Mouse (Mus musculus) embryonic facial prominence, embryonic 15.5 days (tissue): ENCODE measurements around the gene Pam. TPM values are rescaled to one million over a fixed set of nuclear protein-coding genes. Genes with fewer than 3 reads are reported as not detected.
"Not testable (repeated sequence)": the region's sequence is repeated elsewhere in the genome, so short reads cannot be mapped to it uniquely, and the experiment has no call there.

Source experiments
- ATAC-seq: fragments of 200-750 bp; cut with Nextera tagmentation; 2 replicates; pipeline ENCODE4 v1.8.0; 2017; ENCODE audit warnings: low read depth, moderate TSS enrichment; ENCODE audit not compliant: insufficient number of reproducible peaks, low FRiP score, low TSS enrichment
- H3K27ac ChIP-seq: fragments of 300-500 bp; sonication (generic); replicated peaks from 2 replicates; pipeline ENCODE4 v1.5.1; 2015; ENCODE audit warnings: mild to moderate bottlenecking, inconsistent platforms
- H3K27me3 ChIP-seq: fragments of 300-500 bp; sonication (generic); 2 replicates; pipeline ENCODE4 v1.6.1; 2015; ENCODE audit warnings: inconsistent platforms
- H3K36me3 ChIP-seq: fragments of 300-500 bp; sonication (generic); 2 replicates; pipeline ENCODE4 v1.6.1; 2015; ENCODE audit warnings: mild to moderate bottlenecking, inconsistent platforms
- H3K4me1 ChIP-seq: fragments of 300-500 bp; sonication (generic); 2 replicates; pipeline ENCODE4 v1.6.1; 2015; ENCODE audit warnings: inconsistent platforms
- H3K4me2 ChIP-seq: fragments of 300-500 bp; sonication (generic); replicated peaks from 2 replicates; pipeline ENCODE4 v1.6.1; 2015; ENCODE audit warnings: mild to moderate bottlenecking, inconsistent platforms
- H3K4me3 ChIP-seq: fragments of 300-500 bp; sonication (generic); replicated peaks from 2 replicates; pipeline ENCODE4 v1.5.1; 2015; ENCODE audit warnings: mild to moderate bottlenecking, inconsistent platforms
- H3K9ac ChIP-seq: fragments of 300-500 bp; sonication (generic); 2 replicates; pipeline ENCODE4 v1.6.1; 2015; ENCODE audit warnings: inconsistent platforms
- H3K9me3 ChIP-seq: fragments of 300-500 bp; sonication (generic); replicated peaks from 2 replicates; pipeline ENCODE4 v1.6.1; 2016; ENCODE audit warnings: inconsistent platforms
- WGBS: fragments of 180-500 bp; shearing (Covaris S2); methylation state at CpG from one replicate; pipeline ENCODE4 v1.1.7; 2015; 5-methylcytosine and 5-hydroxymethylcytosine counted together
- polyA plus RNA-seq: library from polyadenylated mRNA; unstranded; fragments of >200 nt; fragmentation: Nextera tagmentation; extraction: Ambion mirVana; gene quantifications from 2 replicates; pipeline ENCODE4 v1.2.1, GENCODE M21; 2015

Pam gene
- polyA plus RNA-seq, 1 experiment from 2014 or later = 54.5 TPM

DNA sequence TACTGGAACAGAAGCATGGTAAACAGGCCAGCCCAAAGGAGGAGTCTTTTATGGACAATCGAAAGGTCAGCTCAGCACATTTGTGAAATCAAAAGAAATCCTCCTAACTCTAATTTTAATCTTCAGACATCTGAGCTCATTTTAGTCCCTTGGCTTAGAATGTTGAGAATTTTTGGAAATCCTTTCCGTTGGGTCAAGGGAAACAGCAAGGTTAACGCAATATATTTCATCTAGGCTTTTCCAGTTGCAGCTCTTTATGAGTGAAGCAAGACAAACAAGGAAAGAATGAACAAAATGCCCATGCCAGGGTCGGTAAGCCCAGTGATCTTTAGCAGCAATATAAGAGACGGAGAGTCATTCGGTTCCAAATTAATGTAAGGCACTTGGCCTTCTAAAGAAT lies 135.3 kb downstream of the Pam start:
- Histone ChIP-seq H3K27me3 (no peaks in the 10 kb centered on the region), H3K4me2 (no peak overlapping the region), H3K36me3 (no peaks in the 10 kb centered on the region), H3K27ac (no peak overlapping the region), H3K9me3 (no peaks in the 10 kb centered on the region), H3K4me3 (no peak overlapping the region), H3K9ac (no peak overlapping the region), H3K4me1 (no peaks in the 10 kb centered on the region)
- ATAC-seq = no peak
- 88% methylated on average over 6 of the region's 6 CpGs for WGBS

DNA sequence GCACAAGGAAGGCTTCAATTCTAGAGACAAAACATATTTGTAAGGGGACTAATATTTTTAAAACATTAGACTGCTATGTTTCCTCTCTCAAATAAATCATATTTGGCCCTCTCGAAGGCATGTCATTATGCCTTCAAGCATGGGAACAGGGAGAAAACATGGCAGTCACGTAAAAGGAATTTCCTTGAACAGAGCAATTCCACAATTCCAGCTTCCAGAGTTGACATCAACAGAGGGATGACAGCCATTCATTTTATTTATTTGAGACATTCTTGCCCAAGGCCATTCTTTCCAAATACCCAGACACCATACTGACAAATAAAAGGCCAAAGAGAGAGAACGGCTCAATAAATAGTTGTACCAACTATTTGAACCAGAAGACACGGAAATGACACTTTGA lies 136.7 kb downstream of the Pam start:
- H3K27me3 ChIP-seq = no peaks in the 10 kb centered on the region
- H3K4me1 ChIP-seq = no peaks in the 10 kb centered on the region
- ATAC-seq = no peak
- no peak overlapping the region for H3K27ac ChIP-seq
- H3K36me3 ChIP-seq = no peaks in the 10 kb centered on the region
- no peak overlapping the region for H3K9ac ChIP-seq
- 72% methylated on average over 4 of the region's 4 CpGs for WGBS
- no peaks in the 10 kb centered on the region for H3K9me3 ChIP-seq
- H3K4me2 ChIP-seq = no peak overlapping the region
- no peak overlapping the region for H3K4me3 ChIP-seq

DNA sequence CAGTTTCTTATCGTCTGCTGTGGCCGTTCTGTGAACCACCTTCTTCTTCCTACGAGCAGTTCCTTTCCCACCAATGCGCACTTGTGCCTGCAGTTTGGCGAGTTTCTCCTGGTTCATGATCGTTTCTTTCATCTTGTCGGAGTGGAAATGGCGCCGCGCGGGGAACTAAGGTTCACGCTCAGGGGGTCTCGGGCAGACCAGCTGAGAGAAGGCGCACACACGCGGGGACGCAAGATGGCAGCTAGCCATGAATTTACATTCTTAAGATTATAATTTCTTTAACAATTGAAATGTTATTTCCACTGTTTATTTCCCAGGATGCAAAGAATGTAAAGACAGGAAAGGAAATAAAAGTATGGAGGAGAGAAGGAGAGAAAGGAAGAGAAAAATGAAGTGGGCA lies 146.2 kb downstream of the Pam start:
- not testable (repeated sequence) for H3K4me1 ChIP-seq, ATAC-seq, H3K36me3 ChIP-seq, H3K9ac ChIP-seq, H3K4me2 ChIP-seq, H3K27me3 ChIP-seq, H3K27ac ChIP-seq, H3K4me3 ChIP-seq, H3K9me3 ChIP-seq
- 90% methylated on average over 17 of the region's 17 CpGs for WGBS

DNA sequence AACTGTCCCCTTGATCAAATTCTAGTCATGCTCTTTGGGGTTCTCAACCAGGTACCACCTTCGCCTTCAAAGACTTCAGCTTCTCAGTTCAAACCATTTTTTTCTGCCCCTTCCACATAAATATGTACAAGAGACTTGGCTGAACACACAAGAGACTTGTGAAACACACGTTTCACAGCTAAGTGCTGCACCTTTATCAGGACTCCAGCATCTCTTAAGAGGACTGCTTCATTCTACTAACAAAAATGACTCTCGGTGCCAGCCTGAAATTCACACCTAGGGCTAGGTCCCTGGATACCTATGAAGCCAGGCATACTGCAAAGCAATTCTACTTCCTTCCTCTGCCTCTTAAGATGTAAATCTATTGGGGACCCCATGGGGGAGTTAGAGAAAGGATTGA lies 148.3 kb downstream of the Pam start:
- Histone ChIP-seq H3K27ac (no peak overlapping the region), H3K4me1 (peaks cover 4% of the 10 kb centered on the region), H3K9me3 (no peaks in the 10 kb centered on the region), H3K27me3 (no peaks in the 10 kb centered on the region), H3K4me3 (no peak overlapping the region), H3K4me2 (no peak overlapping the region), H3K9ac (no peak overlapping the region), H3K36me3 (no peaks in the 10 kb centered on the region)
- WGBS = 84% methylated on average over 3 of the region's 3 CpGs
- no peak for ATAC-seq

DNA sequence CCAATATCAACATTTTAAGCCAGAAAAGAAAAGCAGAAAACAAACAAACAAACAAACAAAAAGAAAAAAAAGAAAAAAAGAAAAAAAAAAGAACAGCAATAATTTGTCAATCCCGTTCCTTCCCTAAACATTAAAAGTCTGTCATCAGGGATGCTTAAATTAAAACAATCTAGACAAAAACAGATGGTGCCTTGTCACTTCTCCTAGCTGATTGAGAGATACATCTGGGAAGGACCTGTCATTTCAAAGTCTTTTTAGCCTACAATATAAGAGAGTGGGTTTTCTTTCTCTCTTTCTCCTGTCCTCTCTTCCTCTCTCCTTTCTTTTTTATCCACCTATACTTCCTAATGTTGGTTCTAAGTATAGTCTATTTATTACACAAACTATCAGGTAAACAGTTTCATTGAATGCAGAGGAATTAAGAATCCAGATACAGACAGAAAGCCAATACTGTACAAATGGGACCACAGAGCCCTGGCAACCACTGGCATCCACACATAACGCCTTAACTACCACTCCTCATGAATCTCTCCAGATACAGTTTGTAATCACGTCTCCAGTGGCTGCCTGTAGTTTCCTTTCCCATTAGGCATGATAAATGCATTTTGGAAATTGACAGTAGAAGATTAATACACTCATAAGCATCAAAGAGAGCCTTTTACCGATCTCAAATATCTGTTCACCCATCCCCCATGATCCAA lies 151.4 kb downstream of the Pam start:
- 54% methylated on average over 4 of the region's 4 CpGs for WGBS
- no peaks in the 10 kb centered on the region for H3K36me3 ChIP-seq
- no peak overlapping the region for H3K4me2 ChIP-seq
- no peak overlapping the region for H3K4me3 ChIP-seq
- no peaks in the 10 kb centered on the region for H3K9me3 ChIP-seq
- H3K27ac ChIP-seq = no peak overlapping the region
- no peak for ATAC-seq
- peaks cover 4% of the 10 kb centered on the region for H3K4me1 ChIP-seq
- H3K27me3 ChIP-seq = no peaks in the 10 kb centered on the region
- no peak overlapping the region for H3K9ac ChIP-seq

DNA sequence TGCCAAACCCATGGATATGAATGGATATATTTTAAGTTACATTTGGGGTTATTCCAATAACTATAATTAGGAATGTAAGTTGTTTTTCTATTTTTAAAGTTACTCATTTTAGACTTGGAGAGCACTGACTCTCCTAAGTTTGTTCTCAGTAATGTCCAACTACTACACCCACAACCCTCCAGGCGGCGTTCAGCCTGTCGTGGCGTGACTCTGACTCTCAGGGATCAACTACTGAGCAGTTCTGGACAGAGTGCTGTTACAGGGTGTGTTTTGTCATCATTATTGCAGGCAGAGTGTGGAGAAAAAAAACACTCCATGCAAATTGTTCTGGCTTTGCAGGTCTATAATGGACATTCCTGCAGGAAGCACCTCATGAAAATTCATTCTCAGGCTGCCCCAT lies 152.0 kb downstream of the Pam start:
- 57% methylated on average over 4 of the region's 4 CpGs for WGBS
- no peak for ATAC-seq
- Histone ChIP-seq H3K4me2 (no peak overlapping the region), H3K9me3 (no peaks in the 10 kb centered on the region), H3K4me1 (peaks cover 4% of the 10 kb centered on the region), H3K9ac (no peak overlapping the region), H3K27me3 (no peaks in the 10 kb centered on the region), H3K27ac (no peak overlapping the region), H3K4me3 (no peak overlapping the region), H3K36me3 (no peaks in the 10 kb centered on the region)

DNA sequence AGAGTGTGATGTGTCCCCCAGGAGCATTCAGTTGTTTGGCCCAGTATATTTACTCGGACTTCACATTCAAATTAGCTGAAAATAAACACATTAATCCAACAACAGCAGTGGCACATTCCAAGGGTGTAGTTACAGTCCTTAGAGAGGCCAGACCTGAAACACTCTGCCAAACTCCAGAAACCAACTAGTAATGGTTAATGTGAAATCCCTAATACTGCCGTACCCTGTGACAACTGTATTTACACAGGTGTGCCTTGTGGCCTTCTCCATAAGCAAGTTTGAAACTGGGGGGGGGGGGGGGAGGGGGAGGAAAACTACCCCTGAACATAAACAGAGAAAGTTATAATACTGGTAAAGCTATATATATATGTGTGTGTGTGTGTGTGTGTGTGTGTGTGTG lies 152.5 kb downstream of the Pam start:
- H3K9me3 ChIP-seq = no peaks in the 10 kb centered on the region
- no peaks in the 10 kb centered on the region for H3K27me3 ChIP-seq
- H3K9ac ChIP-seq = no peak overlapping the region
- 51% methylated on average over 2 of the region's 2 CpGs for WGBS
- H3K4me2 ChIP-seq = no peak overlapping the region
- ATAC-seq = no peak
- no peak overlapping the region for H3K27ac ChIP-seq
- no peaks in the 10 kb centered on the region for H3K36me3 ChIP-seq
- no peak overlapping the region for H3K4me3 ChIP-seq
- peaks cover 4% of the 10 kb centered on the region for H3K4me1 ChIP-seq

DNA sequence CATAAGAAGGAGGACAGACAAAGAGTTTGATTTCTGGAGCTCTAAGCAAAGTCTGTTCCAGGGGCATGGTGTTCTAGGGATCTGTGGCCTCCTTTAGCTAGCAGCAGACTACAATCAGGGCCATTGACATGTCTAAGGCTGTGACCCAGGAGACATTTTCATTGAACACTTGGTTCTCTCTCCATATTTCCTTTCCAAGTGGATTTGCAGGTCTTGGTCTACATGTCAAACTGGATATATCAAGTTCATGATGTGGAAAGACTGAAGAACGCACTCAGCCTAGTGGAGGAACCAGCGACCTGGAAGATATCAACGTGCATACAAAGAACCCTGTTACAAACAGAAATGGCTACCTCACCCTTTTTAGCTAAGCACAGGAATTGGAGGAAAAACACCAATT lies 156.9 kb downstream of the Pam start:
- Histone ChIP-seq H3K9ac (no peak overlapping the region), H3K4me2 (no peak overlapping the region), H3K27me3 (no peaks in the 10 kb centered on the region), H3K4me1 (peaks cover 3% of the 10 kb centered on the region), H3K36me3 (no peaks in the 10 kb centered on the region), H3K4me3 (no peak overlapping the region), H3K27ac (no peak overlapping the region), H3K9me3 (no peaks in the 10 kb centered on the region)
- no peak for ATAC-seq
- WGBS = 90% methylated on average over 3 of the region's 3 CpGs

DNA sequence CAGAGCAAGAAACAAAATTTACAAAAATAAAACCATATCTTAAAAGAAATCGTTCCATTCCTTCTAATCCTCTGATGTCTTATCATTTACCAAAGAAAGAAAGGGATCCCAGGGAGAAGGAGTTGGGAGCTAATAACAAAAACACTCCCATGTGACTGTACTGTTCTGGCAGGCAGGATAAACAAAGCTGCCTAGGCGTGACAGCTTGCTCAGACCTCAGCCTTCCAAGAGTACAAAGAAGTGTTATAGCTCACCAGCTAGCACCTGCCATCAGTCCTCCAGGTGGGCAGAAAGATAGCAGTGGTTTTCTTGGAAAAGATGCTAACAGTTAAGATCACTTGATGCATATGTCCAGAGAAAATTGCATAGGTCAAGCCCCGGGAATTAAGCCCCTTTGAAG lies 157.4 kb downstream of the Pam start:
- H3K4me2 ChIP-seq = no peak overlapping the region
- 68% methylated on average over 3 of the region's 3 CpGs for WGBS
- H3K4me1 ChIP-seq = no peaks in the 10 kb centered on the region
- no peaks in the 10 kb centered on the region for H3K9me3 ChIP-seq
- no peaks in the 10 kb centered on the region for H3K36me3 ChIP-seq
- no peak overlapping the region for H3K27ac ChIP-seq
- no peak for ATAC-seq
- no peaks in the 10 kb centered on the region for H3K27me3 ChIP-seq
- no peak overlapping the region for H3K4me3 ChIP-seq
- no peak overlapping the region for H3K9ac ChIP-seq

DNA sequence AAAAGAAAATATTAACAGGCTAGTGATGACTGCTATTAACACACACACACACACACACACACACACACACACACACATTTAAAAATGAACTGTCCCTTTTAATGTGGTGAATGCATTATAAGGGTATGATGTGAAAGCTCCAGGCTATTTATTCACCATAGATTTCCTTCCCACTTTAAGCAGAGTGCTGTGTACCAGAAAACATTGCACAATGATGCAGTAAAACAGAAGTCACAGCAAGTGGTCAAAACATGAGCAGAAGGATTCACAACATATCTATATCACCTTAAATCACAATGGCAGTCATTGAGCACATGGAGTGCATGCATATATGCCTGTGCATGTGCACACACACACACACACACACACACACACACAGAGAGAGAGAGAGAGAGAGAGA lies 160.5 kb downstream of the Pam start:
- H3K27ac ChIP-seq = no peak overlapping the region
- H3K4me2 ChIP-seq = no peak overlapping the region
- no peaks in the 10 kb centered on the region for H3K36me3 ChIP-seq
- no peaks in the 10 kb centered on the region for H3K9me3 ChIP-seq
- H3K4me3 ChIP-seq = no peak overlapping the region
- H3K4me1 ChIP-seq = no peaks in the 10 kb centered on the region
- H3K9ac ChIP-seq = no peak overlapping the region
- no peaks in the 10 kb centered on the region for H3K27me3 ChIP-seq
- no peak for ATAC-seq

DNA sequence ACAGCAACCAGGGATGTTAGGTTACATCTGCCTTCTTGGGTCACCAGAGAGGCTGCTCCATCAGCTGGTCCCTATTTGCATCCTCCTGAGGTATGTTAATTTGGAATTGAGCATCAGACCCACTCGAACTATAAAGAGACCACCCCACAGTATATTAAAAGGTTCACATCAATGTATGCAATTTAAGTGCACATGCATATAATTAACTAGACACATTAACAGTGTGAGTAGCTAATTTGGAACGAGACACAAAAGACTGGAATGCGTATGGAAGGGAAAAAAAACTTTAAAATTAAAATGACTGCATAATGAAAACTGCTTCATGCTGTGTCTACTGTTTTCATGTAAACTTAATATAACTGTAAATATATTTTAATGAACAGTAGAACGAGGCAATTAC lies 164.2 kb downstream of the Pam start:
- H3K9me3 ChIP-seq = no peaks in the 10 kb centered on the region
- no peaks in the 10 kb centered on the region for H3K4me1 ChIP-seq
- H3K36me3 ChIP-seq = no peaks in the 10 kb centered on the region
- no peak overlapping the region for H3K4me2 ChIP-seq
- no peak for ATAC-seq
- no peak overlapping the region for H3K4me3 ChIP-seq
- no peak overlapping the region for H3K27ac ChIP-seq
- no peak overlapping the region for H3K9ac ChIP-seq
- H3K27me3 ChIP-seq = no peaks in the 10 kb centered on the region
- 52% methylated on average over 4 of the region's 4 CpGs for WGBS

DNA sequence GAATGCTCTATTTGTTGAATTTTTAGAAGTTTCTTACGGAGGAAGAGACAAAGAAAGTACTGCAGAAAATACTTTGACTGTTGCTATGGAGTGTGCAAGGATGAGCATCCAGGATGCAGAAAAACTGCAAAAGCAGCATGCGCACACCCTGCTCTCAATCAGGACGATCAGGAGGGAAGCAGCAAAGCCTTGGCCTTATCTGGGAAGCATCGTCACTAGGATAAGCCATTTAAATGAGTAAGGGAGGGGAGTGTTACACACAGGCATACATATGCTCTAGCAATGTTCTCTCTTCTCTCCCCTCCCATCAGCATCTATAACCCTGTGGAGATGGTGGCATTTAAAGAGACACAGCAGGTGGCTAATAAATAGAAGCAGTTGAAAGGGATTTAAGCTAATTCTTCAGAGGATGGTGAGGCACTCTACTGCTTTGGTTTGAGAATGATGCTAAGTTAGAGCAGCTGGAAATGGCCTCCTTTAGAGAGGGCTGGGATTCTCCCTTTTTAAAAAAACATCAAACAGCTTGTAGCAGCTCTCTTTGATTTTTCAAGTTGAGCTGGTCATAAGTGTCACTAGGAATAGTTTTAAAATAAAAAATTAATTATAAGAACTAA lies 165.9 kb downstream of the Pam start:
- H3K9me3 ChIP-seq = no peaks in the 10 kb centered on the region
- H3K9ac ChIP-seq = no peak overlapping the region
- no peak overlapping the region for H3K27ac ChIP-seq
- ATAC-seq = no peak
- H3K36me3 ChIP-seq = no peaks in the 10 kb centered on the region
- H3K4me1 ChIP-seq = no peaks in the 10 kb centered on the region
- no peak overlapping the region for H3K4me3 ChIP-seq
- H3K4me2 ChIP-seq = no peak overlapping the region
- 56% methylated on average over 4 of the region's 4 CpGs for WGBS
- H3K27me3 ChIP-seq = no peaks in the 10 kb centered on the region
